Mouse (Mus musculus): ENCODE results near the gene Gpr160. TPM values are rescaled to one million over a fixed set of nuclear protein-coding genes. Genes with fewer than 3 reads are reported as not detected.
"Not testable (repeated sequence)": the region's sequence is repeated elsewhere in the genome, so short reads cannot be mapped to it uniquely, and the experiment has no call there.

Gene Gpr160
- polyA plus RNA-seq (2015; fragmentation: Nextera tagmentation; extraction: Ambion mirVana): 1.0 and 1.5 TPM in 2 replicates

- ATAC-seq (replicated peaks): peak; percentile 93
- Histone ChIP-seq H3K4me2 (peak within 1 kb of the TSS; percentile 99), H3K27ac (no peak within 1 kb of the TSS), H3K4me3 (peak within 1 kb of the TSS; percentile 67), H3K36me3 (replicated peaks) (no peaks in the 10 kb centered on the region), H3K9ac (peak within 1 kb of the TSS; percentile 52), H3K4me1 (peaks cover 6% of the 10 kb centered on the region; the same call in 1 of the 2 replicates), H3K27me3 (replicated peaks) (peaks cover 15% of the 10 kb centered on the region), H3K9me3 (no peaks in the 10 kb centered on the region)
- WGBS: under 1% methylated on average over 74 of the region's 75 CpGs
Measured at GRCm38 (mm10) chr3:30855604-30856458, at the start of gene Gpr160. Gene Gpr160, plus strand, starts transcription at chr3:30855950.

- H3K36me3 ChIP-seq (replicated peaks): peaks cover 33% of the 10 kb centered on the region; the same call in 1 of the 2 replicates
- H3K4me1 ChIP-seq: no peaks in the 10 kb centered on the region
- ATAC-seq (replicated peaks): no peak
- no peaks in the 10 kb centered on the region for H3K27me3 ChIP-seq (replicated peaks)
- H3K9ac ChIP-seq: no peak overlapping the region
- no peaks in the 10 kb centered on the region for H3K9me3 ChIP-seq
- H3K4me2 ChIP-seq: no peak overlapping the region
- no peak overlapping the region for H3K27ac ChIP-seq
- 65% methylated on average over 3 of the region's 3 CpGs for WGBS
- no peak overlapping the region for H3K4me3 ChIP-seq
Measured at GRCm38 (mm10) chr3:30812881-30813280, 42.9 kb upstream of the Gpr160 start.

GRCm38 (mm10) chr3:30818630-30819125 is 37.1 kb upstream of the Gpr160 start:
- no peak overlapping the region for H3K9ac ChIP-seq
- H3K4me3 ChIP-seq: no peak overlapping the region
- no peaks in the 10 kb centered on the region for H3K9me3 ChIP-seq
- H3K27me3 ChIP-seq (replicated peaks): no peaks in the 10 kb centered on the region
- ATAC-seq (replicated peaks): no peak
- no peak overlapping the region for H3K27ac ChIP-seq
- WGBS: 97% methylated on average over 16 of the region's 16 CpGs
- no peaks in the 10 kb centered on the region for H3K4me1 ChIP-seq
- H3K4me2 ChIP-seq: no peak overlapping the region
- peaks cover 28% of the 10 kb centered on the region for H3K36me3 ChIP-seq (replicated peaks)

- no peaks in the 10 kb centered on the region for H3K27me3 ChIP-seq (replicated peaks)
- 92% methylated on average over 8 of the region's 8 CpGs for WGBS
- no peak overlapping the region for H3K9ac ChIP-seq
- no peaks in the 10 kb centered on the region for H3K4me1 ChIP-seq
- ATAC-seq (replicated peaks): no peak
- no peaks in the 10 kb centered on the region for H3K9me3 ChIP-seq
- H3K4me2 ChIP-seq: no peak overlapping the region
- peaks cover 17% of the 10 kb centered on the region for H3K36me3 ChIP-seq (replicated peaks)
- no peak overlapping the region for H3K4me3 ChIP-seq
- H3K27ac ChIP-seq: no peak overlapping the region
Measured at GRCm38 (mm10) chr3:30822163-30822562, 33.6 kb upstream of the Gpr160 start.

- H3K27me3 ChIP-seq (replicated peaks): no peaks in the 10 kb centered on the region
- no peak overlapping the region for H3K27ac ChIP-seq
- H3K9ac ChIP-seq: no peak overlapping the region
- no peak overlapping the region for H3K4me2 ChIP-seq
- ATAC-seq (replicated peaks): no peak
- WGBS: 96% methylated on average over 5 of the region's 5 CpGs
- no peaks in the 10 kb centered on the region for H3K4me1 ChIP-seq
- H3K4me3 ChIP-seq: no peak overlapping the region
- no peaks in the 10 kb centered on the region for H3K9me3 ChIP-seq
- 0 out of 2 replicates have a peak, but pooled peaks cover 2% of the 10 kb centered on the region for H3K36me3 ChIP-seq (replicated peaks)
Measured at GRCm38 (mm10) chr3:30826069-30826468, 29.7 kb upstream of the Gpr160 start.

- 82% methylated on average over 15 of the region's 15 CpGs for WGBS
- ATAC-seq (replicated peaks): no peak
- no peak overlapping the region for H3K9ac ChIP-seq
Measured at GRCm38 (mm10) chr3:30831848-30832606, 23.7 kb upstream of the Gpr160 start.

GRCm38 (mm10) chr3:30833254-30833653 is 22.5 kb upstream of the Gpr160 start:
- ATAC-seq (replicated peaks): no peak
- Histone ChIP-seq H3K27ac (no peak overlapping the region), H3K9ac (no peak overlapping the region), H3K9me3 (no peaks in the 10 kb centered on the region), H3K4me1 (no peaks in the 10 kb centered on the region), H3K27me3 (replicated peaks) (no peaks in the 10 kb centered on the region), H3K36me3 (replicated peaks) (no peaks in the 10 kb centered on the region), H3K4me2 (no peak overlapping the region), H3K4me3 (no peak overlapping the region)
- 86% methylated on average over 3 of the region's 3 CpGs for WGBS

More at GRCm38 (mm10) chr3:30831848-30832606, 23.7 kb upstream of the Gpr160 start:
- no peaks in the 10 kb centered on the region for H3K9me3 ChIP-seq
- H3K4me3 ChIP-seq: no peak overlapping the region
- no peaks in the 10 kb centered on the region for H3K27me3 ChIP-seq (replicated peaks)
- no peak overlapping the region for H3K27ac ChIP-seq
- no peaks in the 10 kb centered on the region for H3K4me1 ChIP-seq
- no peak overlapping the region for H3K4me2 ChIP-seq
- no peaks in the 10 kb centered on the region for H3K36me3 ChIP-seq (replicated peaks)

GRCm38 (mm10) chr3:30845755-30846154 is 10.0 kb upstream of the Gpr160 start:
- H3K27ac ChIP-seq: no peak overlapping the region
- no peaks in the 10 kb centered on the region for H3K27me3 ChIP-seq (replicated peaks)
- H3K4me2 ChIP-seq: no peak overlapping the region
- H3K9me3 ChIP-seq: no peaks in the 10 kb centered on the region
- H3K9ac ChIP-seq: no peak overlapping the region
- WGBS: 32% methylated on average over 2 of the region's 2 CpGs
- no peak for ATAC-seq (replicated peaks)
- H3K36me3 ChIP-seq (replicated peaks): no peaks in the 10 kb centered on the region
- no peaks in the 10 kb centered on the region for H3K4me1 ChIP-seq
- H3K4me3 ChIP-seq: no peak overlapping the region

GRCm38 (mm10) chr3:30847413-30847812 is 8.3 kb upstream of the Gpr160 start:
- ATAC-seq (replicated peaks): no peak
- H3K4me3 ChIP-seq: no peak overlapping the region
- H3K27me3 ChIP-seq (replicated peaks): no peaks in the 10 kb centered on the region
- H3K27ac ChIP-seq: no peak overlapping the region
- H3K36me3 ChIP-seq (replicated peaks): no peaks in the 10 kb centered on the region
- H3K9me3 ChIP-seq: no peaks in the 10 kb centered on the region
- no peaks in the 10 kb centered on the region for H3K4me1 ChIP-seq
- 74% methylated on average over 1 of the region's 1 CpGs for WGBS
- no peak overlapping the region for H3K4me2 ChIP-seq
- H3K9ac ChIP-seq: no peak overlapping the region

GRCm38 (mm10) chr3:30851422-30851821 is 4.3 kb upstream of the Gpr160 start:
- H3K9me3 ChIP-seq: no peaks in the 10 kb centered on the region
- no peak overlapping the region for H3K4me3 ChIP-seq
- no peak overlapping the region for H3K9ac ChIP-seq
- no peak overlapping the region for H3K4me2 ChIP-seq
- no peak for ATAC-seq (replicated peaks)
- peaks cover 6% of the 10 kb centered on the region; the same call in 1 of the 2 replicates for H3K4me1 ChIP-seq
- H3K36me3 ChIP-seq (replicated peaks): no peaks in the 10 kb centered on the region
- WGBS: 81% methylated on average over 6 of the region's 6 CpGs
- H3K27me3 ChIP-seq (replicated peaks): peaks cover 15% of the 10 kb centered on the region
- no peak overlapping the region for H3K27ac ChIP-seq

- Histone ChIP-seq H3K9ac (no peak overlapping the region), H3K27ac (no peak overlapping the region), H3K4me2 (no peak overlapping the region), H3K27me3 (replicated peaks) (peaks cover 15% of the 10 kb centered on the region), H3K4me3 (no peak overlapping the region), H3K4me1 (peaks cover 6% of the 10 kb centered on the region; the same call in 1 of the 2 replicates), H3K36me3 (replicated peaks) (no peaks in the 10 kb centered on the region), H3K9me3 (no peaks in the 10 kb centered on the region)
- 96% methylated on average over 5 of the region's 5 CpGs for WGBS
- no peak for ATAC-seq (replicated peaks)
Measured at GRCm38 (mm10) chr3:30853596-30853995, 2.2 kb upstream of the Gpr160 start.

- ATAC-seq (replicated peaks): not testable (repeated sequence)
Measured at GRCm38 (mm10) chr3:30859599-30859998, 3.8 kb downstream of the Gpr160 start.

More at GRCm38 (mm10) chr3:30859599-30859998, 3.8 kb downstream of the Gpr160 start:
- not testable (repeated sequence) for H3K27ac ChIP-seq; H3K9me3 ChIP-seq; H3K4me2 ChIP-seq; H3K9ac ChIP-seq; H3K36me3 ChIP-seq (replicated peaks); H3K4me3 ChIP-seq; H3K4me1 ChIP-seq
- WGBS: 95% methylated on average over 8 of the region's 8 CpGs
- peaks cover 15% of the 10 kb centered on the region for H3K27me3 ChIP-seq (replicated peaks)

All from midbrain, embryonic 15.5 days (tissue).